Mouse (Mus musculus): ENCODE measurements around the gene Pafah2.

Gene Pafah2

DNA sequence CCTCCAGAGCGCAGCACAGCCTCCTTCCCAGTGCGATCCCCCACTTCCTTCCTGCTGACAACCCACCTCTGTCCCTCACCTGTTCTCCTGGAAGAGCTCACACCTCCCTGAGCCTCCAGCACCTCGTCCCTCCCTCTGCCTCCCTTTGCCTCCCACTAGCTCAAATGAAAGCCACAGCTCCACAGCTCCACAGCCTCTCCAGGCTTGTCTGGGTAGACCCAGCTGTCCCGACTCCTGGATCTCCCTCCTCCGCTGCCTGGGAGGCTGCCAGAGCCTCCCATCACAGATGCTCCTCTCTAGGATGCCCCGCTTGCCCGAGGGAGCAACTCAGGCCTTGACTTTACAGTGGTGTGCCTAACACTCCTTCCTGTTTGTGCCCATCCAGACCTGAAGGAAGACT, 29.0 kb downstream of the Pafah2 start:
- DNase-seq: no peak

DNA sequence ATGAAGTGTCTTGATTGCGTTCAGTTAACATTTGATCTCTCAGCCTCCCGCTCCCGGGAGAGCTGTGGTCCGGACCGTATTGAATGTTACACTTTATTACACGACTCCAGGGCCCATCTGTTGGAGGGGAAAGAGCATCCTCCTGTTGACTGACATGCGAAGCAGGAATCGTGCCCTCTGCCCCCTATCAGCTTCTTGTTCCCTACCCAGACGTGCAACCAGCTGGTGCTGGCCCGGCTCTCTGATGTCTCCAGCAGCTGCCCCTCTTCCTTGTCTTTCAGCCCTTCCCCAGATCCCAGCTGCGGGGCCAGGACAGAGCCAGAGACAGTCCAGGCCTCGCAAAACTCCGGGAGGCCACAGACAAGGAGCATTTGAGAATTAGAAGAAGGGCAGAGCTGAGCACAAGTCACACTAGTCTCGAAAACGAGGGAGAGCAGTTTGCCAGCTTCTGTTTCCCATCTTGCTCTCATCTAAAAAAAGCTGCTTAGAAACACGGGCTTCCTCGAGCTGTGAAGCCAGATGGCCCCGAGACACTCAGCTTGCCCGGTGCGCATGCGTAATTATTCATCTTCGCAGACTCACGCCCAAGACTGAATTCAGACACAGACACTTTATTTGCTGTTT, 34.4 kb downstream of the Pafah2 start:
- peak; percentile 61 for DNase-seq

- DNase-seq: no peak
Measured at GRCm38 (mm10) chr4:134432686-134433360, 36.7 kb downstream of the Pafah2 start.

DNA sequence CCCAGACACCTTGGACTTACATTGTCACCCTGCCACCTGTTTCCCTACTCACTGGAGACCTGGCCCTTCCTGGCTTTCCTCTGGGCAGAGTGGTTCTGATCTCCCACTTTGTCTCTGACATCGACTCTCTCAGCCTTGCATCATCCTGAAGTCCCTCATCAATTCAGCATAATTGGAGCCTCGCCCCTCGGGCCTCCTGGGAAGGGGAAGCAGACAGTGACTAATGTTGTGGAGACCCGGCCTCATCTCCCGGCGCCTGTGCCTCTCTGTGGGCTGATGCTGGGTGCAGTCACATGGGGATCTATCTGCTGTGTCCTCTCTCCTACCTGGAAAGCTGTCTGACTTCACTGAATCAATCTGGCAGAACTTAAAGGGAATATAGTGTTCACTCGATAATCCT, 40.1 kb downstream of the Pafah2 start:
- no peak for DNase-seq

DNA sequence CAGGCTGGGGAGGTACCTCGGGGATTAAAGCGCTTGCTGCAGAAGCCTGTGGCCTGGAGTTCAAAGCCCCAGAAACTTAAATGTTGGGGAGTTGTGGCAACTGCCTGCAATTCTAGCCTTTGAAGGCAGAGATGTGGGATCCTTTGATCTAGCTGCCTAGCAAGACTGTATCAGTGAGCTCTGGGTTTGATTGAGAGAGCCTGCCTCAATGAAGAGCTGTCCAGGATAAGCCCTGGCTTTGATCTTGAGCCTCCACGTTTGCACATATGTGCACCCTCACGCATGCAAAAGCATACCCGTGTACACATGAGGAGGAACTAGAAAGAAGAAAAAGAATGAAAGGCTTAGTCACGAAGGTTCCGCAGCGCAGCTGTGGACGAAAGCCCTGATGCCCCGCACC, 40.5 kb downstream of the Pafah2 start:
- DNase-seq: no peak

GRCm38 (mm10) chr4:134439119-134439518, 43.0 kb downstream of the Pafah2 start:
- no peak for DNase-seq

- no peak for DNase-seq
Measured at GRCm38 (mm10) chr4:134439919-134440318, 43.8 kb downstream of the Pafah2 start.

DNA sequence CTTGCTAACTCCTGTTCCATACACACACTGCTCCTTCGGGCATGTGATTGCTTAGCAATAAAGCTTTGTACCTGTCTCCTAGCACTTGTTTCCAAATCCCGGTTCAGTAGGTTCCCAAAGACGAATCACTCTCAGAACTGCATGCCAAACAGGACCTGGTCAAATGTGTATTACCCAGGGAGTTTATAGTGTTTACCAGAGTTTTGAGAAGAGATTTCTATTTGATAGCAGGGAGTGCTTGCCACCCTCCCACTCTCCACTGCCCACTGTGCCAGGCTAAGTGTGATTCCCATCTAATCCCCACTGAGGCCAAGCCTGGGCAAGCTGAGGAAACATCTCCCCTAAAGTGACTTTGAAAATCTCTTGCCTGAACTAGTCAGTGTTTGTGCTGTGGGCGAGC, 46.1 kb downstream of the Pafah2 start:
- no peak for DNase-seq

GRCm38 (mm10) chr4:134443589-134443988, 47.5 kb downstream of the Pafah2 start:
- no peak for DNase-seq

- no peak for DNase-seq
Measured at GRCm38 (mm10) chr4:134444949-134445348, 48.8 kb downstream of the Pafah2 start.

GRCm38 (mm10) chr4:134445489-134445888, 49.4 kb downstream of the Pafah2 start:
- DNase-seq: no peak

GRCm38 (mm10) chr4:134447966-134448365, 51.8 kb downstream of the Pafah2 start:
- DNase-seq: no peak

DNA sequence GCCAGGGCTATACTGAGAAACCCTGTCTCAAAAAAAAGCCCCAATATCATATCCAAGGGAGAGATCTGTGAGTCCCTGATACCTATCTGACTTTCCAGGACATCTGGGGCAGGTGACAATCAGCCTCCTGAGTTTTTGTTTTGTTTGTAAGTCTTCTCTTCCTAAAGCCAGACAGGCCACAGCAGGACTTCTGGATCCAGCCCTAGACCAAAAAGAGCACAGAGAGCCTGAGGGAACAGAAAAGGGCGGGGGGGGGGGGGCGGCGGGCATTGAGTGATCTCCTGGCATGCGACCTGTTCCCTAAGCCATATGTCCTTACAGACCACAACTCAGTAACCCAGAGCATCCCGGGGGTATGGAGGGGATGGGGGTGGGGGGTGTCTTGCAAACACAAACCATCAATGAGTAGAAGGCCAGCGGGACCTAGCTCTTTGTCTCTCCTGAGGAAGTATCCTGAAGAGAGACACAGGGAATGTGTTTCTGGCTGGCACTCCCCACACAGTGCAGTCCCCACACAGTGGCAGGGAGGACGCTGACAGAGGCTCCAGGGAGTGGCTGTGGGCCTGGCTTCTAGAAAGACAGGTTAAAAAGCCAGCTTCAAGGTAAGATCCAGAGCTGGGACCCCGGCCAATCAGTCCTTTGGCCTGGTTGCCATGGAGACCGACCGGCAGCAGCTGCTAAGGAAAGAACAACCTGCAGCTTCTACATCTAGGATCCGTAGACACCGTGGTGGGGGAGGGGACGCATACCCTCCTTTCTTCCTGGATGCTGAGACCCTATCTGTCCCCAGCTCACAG, 53.7 kb downstream of the Pafah2 start:
- peak; percentile 32 for DNase-seq

GRCm38 (mm10) chr4:134450392-134451195, 54.5 kb downstream of the Pafah2 start:
- DNase-seq: peak; percentile 53

DNA sequence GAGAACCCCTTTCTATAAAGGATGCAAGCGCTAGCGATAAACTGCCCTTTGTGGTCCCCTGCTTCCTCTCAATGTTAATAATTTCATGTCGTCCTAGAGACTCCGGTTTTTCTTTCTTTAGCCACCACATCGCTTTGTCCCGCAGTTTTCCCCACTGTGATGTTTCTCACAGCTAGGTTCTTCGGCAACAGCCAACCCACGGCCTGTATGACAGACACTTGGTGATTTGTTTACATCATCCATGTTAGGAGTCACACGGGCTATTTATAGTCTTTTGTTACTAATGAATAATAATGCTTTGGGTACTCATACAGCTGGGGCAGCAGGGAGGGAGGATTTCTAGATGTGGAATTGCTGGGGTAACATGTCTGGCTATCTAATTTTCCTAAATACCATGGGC, 55.4 kb downstream of the Pafah2 start:
- no peak for DNase-seq

DNA sequence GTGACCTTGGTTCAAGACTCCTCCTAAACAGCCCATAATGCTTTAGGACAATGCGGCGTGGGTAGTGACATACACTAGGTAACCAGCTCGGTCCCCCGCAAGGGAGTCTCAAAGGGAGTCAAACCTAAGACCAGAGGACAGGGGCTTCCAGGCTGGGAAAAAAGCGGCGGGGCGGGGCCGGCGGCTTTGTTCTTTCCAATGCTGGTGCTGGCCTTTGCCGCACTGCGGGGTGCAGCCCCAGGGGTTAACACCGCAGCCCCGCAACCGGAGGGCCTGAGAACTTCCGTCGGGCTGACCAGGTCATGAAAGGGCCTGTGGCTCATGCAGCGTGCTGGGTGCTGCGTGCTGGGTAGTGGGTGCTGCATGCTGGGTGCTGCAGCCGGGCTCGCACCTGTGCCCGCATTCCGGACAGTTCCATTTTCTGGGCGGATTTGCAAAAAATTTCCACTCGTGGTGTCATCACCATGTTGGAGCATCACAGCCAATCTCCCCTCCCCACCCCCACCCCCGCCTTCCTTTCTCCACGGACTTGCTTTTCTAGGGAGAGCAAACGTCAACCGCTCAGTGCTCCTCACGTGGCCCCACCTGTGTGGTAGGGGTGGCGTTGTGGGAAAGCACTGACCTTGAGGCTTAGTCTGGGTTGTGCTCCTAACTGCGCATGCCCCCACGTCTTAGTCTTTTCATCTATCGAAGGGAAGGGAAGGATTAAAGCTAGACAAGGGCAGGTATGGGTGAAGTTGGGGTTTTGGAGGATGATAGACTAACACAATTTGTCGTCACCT, 57.7 kb downstream of the Pafah2 start:
- DNase-seq: peak; percentile 34

- peak; percentile 53 for DNase-seq
Measured at GRCm38 (mm10) chr4:134455310-134455709, 59.2 kb downstream of the Pafah2 start.

GRCm38 (mm10) chr4:134457130-134457825, 61.2 kb downstream of the Pafah2 start:
- DNase-seq: no peak

- DNase-seq: no peak
Measured at GRCm38 (mm10) chr4:134458856-134459255, 62.7 kb downstream of the Pafah2 start.

GRCm38 (mm10) chr4:134460277-134460676, 64.2 kb downstream of the Pafah2 start:
- DNase-seq: no peak

GRCm38 (mm10) chr4:134461252-134461651, 65.1 kb downstream of the Pafah2 start:
- no peak for DNase-seq

GRCm38 (mm10) chr4:134465789-134466188, 69.7 kb downstream of the Pafah2 start:
- no peak for DNase-seq

Measured in kidney, postnatal 10 days (tissue).